Mouse (Mus musculus): Measurements from ENCODE around the gene Gpd1.
"Not testable (repeated sequence)": the region's sequence is repeated elsewhere in the genome, so short reads cannot be mapped to it uniquely, and the experiment has no call there.

Gene Gpd1

DNA sequence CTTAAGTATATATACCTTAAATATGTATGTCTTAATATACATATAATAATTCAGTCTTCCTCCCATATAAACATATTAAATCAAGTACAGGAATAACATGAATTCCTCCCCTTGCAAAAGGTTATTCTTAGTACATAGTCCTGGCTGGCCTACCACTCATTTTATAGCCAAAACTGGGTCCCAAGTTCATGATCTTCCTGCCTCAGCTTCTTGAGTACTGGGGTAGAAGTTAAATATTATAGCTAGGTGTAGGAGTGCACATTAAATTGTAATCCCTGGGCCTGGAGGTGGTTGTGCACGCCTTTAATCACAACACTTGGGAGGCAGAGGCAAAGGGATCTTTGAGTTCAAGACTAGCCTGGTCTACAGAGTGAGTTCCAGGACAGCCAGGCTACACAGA lies 51.4 kb downstream of the Gpd1 start:
- DNase-seq (ENCODE audit: low read depth in 1 of 2, low spot score in 2 of 2), result no peak

DNA sequence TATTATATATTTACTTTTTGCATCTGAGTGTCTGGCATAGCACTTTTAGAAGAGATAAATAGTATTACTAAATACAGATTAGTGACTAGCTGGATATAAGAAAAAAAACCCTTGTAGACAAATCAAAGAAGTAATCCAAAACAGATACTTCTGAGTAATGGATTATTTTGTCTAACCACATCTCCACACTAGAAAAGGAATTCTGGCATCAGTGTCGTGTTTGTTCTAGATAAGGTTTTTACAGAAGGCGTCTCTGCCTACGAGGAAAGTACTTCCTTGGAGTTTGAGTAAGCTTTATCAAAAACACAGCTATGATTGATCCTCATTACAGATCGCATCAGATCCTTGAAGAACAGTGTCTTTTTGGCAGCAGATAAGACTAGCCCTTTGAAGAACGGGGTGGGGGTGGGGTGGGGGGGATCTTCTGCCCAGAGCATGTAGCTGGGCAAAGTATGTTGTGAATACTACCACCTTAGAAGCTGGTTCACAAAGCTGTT lies 53.7 kb downstream of the Gpd1 start:
- DNase-seq (ENCODE audit: low read depth in 1 of 2, low spot score in 2 of 2), result no peak

DNA sequence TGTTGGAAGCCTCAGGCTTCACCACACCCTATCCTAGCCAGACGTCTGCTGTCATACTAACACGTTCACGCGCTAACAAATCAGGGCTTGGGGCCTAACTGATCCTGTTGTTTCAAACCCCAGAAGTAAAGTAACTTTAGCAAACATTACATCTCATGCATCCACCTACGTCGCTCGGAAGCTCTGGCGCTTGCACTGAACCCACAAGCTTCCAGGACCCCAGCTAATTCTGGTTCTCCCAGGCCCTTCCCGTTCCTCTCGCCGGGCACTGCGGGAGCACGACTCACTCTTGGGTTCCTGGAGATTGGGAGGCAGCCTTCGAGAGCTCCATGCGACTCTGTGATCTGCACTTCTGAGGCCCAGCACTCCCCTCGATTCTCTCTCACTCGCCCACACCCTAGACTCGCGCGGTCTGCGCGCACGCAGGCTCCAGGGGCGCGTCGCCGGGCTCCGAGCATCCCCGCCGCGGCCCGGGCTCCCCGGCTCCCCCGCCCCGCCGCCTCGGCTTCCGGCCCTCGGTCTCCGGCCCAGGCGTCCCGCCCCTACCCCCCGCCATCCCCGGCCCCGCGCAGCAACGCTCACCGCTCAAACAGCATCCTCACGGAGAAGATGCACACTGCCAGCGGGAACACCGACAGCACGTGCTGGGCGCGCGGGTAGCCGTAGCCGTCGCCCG lies 54.4 kb downstream of the Gpd1 start:
- peak in 1 of 2 experiments; percentile 2 for DNase-seq (ENCODE audit: low read depth in 1 of 2, low spot score in 2 of 2)

DNA sequence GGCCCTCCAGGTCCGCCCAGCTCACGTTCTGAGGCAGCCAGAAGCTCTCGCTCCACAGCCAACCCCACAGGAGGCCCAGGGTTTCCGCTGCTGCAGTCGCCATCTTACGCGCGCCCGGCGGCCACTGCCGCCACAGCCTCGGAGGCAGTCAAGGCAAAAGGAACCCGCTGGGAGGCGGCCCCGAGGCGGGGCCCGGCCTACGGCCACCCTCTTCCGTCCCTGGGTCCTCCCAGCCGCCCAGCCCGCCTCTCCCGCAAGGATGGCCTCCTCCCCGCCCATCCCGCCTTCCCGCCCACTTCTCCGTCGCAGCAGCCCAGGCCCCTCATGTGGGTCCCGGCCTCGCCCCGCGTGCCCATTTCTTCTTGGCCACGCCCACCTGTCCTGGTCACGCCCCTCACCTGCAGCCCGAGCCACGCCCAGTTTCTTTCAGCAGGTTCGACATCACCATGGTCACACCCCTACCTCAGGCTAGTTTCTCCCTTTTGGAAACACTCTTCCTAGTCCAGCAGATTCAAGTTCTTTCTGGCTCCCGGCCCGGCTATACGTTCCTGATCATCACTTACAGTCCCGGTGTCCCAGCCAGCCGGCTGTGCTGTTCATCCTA lies 55.1 kb downstream of the Gpd1 start:
- peak; percentile 26 to 63 for DNase-seq (ENCODE audit: low read depth in 1 of 2, low spot score in 2 of 2)

DNA sequence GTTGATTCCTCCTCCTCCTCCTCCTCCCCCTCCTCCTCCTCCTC lies 55.4 kb downstream of the Gpd1 start, which contains the start of gene Cers5:
Gene Cers5, minus strand, starts transcription at position 5 of the 44 bp plus-strand sequence.
- not testable (repeated sequence) for DNase-seq (ENCODE audit: low read depth in 1 of 2, low spot score in 2 of 2)

DNA sequence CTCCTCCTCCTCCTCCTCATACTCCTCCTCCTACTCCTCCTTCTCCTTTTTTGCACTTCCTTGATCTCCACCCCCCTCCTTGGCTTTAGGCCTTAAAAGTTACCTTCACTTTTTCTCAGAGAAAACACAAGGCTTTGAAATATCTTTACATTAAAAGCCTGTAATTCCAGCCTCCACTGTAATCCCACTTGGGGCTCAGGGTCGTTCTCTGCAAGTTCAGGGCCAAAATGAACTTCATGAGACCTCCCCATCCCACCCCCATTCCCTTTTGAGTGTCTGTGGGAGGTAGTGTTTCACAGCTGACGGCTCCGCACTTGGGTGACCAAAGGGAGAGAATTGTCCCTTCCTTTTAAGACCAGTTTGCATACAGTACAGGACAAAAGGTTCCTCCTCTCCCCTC lies 55.6 kb downstream of the Gpd1 start:
- no peak for DNase-seq (ENCODE audit: low read depth in 1 of 2, low spot score in 2 of 2)

Measured in monocyte, adult 2 months (primary cell).